Comparison of ENCODE assay signal across 8 mouse cellular contexts in genomic region chr13:37779251-37779667, GRCm38 (mm10). TPM values are rescaled to one million over a fixed set of nuclear protein-coding genes. Genes with fewer than 3 reads are reported as not detected.
DNase-seq lines count a peak whose midpoint lies in the region; ATAC-seq and TF ChIP-seq lines count a peak whose summit lies in the region.

No protein-coding gene starts in this region.

- H3K4me2 ChIP-seq in intestine, embryonic 16.5 days (ENCODE audit: low read depth, low read length), result peak overlapping the region; percentile 100
- H3K4me2 ChIP-seq in stomach, embryonic 14.5 days (replicated peaks; ENCODE audit: low read depth, low read length), result peak overlapping the region; percentile 100

- H3K27me3 ChIP-seq in liver, adult 2 months (ENCODE audit: control insufficient read depth, insufficient read depth, low read length), result no peaks in the 10 kb centered on the region
- peaks cover 69% of the 10 kb centered on the region for H3K27me3 ChIP-seq in forebrain, embryonic 10.5 days (ENCODE audit: poor library complexity, severe bottlenecking)
- no peaks in the 10 kb centered on the region for H3K27me3 ChIP-seq in intestine, embryonic 16.5 days (replicated peaks; ENCODE audit: control insufficient read depth, insufficient read depth, low read length)
- H3K27me3 ChIP-seq in stomach, embryonic 14.5 days (ENCODE audit: control insufficient read depth, insufficient read depth, low read length), result 0 out of 2 replicates have a peak, but pooled peaks cover 4% of the 10 kb centered on the region

- H3K4me1 ChIP-seq in liver, adult 2 months (ENCODE audit: control insufficient read depth, insufficient read depth, low read length), result peaks cover 7% of the 10 kb centered on the region
- H3K4me1 ChIP-seq in forebrain, embryonic 10.5 days, result peaks cover 23% of the 10 kb centered on the region
- peaks cover 21% of the 10 kb centered on the region for H3K4me1 ChIP-seq in intestine, embryonic 16.5 days (ENCODE audit: control insufficient read depth, insufficient read depth, low read length)
- H3K4me1 ChIP-seq in stomach, embryonic 14.5 days (ENCODE audit: control insufficient read depth, insufficient read depth, low read length), result peaks cover 12% of the 10 kb centered on the region

- no peak overlapping the region for H3K4me3 ChIP-seq in liver, adult 2 months (ENCODE audit: insufficient read depth, low read depth, low read length)
- H3K4me3 ChIP-seq in forebrain, embryonic 10.5 days, result peak overlapping the region; percentile 76
- H3K4me3 ChIP-seq in intestine, embryonic 16.5 days (ENCODE audit: low read length), result peak overlapping the region; percentile 64
- H3K4me3 ChIP-seq in stomach, embryonic 14.5 days (ENCODE audit: low read depth, low read length), result peak overlapping the region; percentile 60

- no peaks in the 10 kb centered on the region for H3K36me3 ChIP-seq in liver, adult 2 months (ENCODE audit: control insufficient read depth, insufficient read depth, low read length)
- no peaks in the 10 kb centered on the region for H3K36me3 ChIP-seq in forebrain, embryonic 10.5 days (replicated peaks)
- no peaks in the 10 kb centered on the region for H3K36me3 ChIP-seq in intestine, embryonic 16.5 days (ENCODE audit: control insufficient read depth, insufficient read depth, low read length)
- no peaks in the 10 kb centered on the region for H3K36me3 ChIP-seq in stomach, embryonic 14.5 days (ENCODE audit: control insufficient read depth, insufficient read depth, low read length)

- no peak for TF ChIP-seq POLR2A in liver, adult 2 months (IDR thresholded peaks at IDR 0.05; ENCODE audit: extremely low read depth, insufficient read depth, low read length)

- peak; percentile 17 for DNase-seq in liver, adult 2 months (ENCODE audit: extremely low read depth, low read depth, low spot score)
- DNase-seq in liver, result no peak
- no peak for DNase-seq in forebrain, embryonic 10.5 days (ENCODE audit: extremely low spot score, low spot score)
- peak; percentile 32 to 61 for DNase-seq in lung, postnatal 4 days
- DNase-seq in urinary bladder, adult 18-20 months (ENCODE audit: low spot score in 2 of 2), result no peak
- DNase-seq in c-Kit-positive CD71-positive TER-119-positive erythroid progenitor cells, embryonic 14.5 days (ENCODE audit: low spot score), result no peak

- no peaks in the 10 kb centered on the region for H3K9me3 ChIP-seq in forebrain, embryonic 10.5 days
- H3K9me3 ChIP-seq in intestine, embryonic 16.5 days (ENCODE audit: control insufficient read depth, low read length), result no peaks in the 10 kb centered on the region
- H3K9me3 ChIP-seq in stomach, embryonic 14.5 days (ENCODE audit: control insufficient read depth, low read depth, low read length), result no peaks in the 10 kb centered on the region

- no peak overlapping the region; the same call in 1 of the 2 replicates for H3K9ac ChIP-seq in liver, adult 2 months (ENCODE audit: low read depth, low read length)
- H3K9ac ChIP-seq in intestine, embryonic 16.5 days (ENCODE audit: low read depth, low read length), result peak overlapping the region; percentile 80; the same call in 1 of the 2 replicates
- H3K9ac ChIP-seq in stomach, embryonic 14.5 days (replicated peaks; ENCODE audit: low read depth, low read length), result no peak overlapping the region

- H3K79me2 ChIP-seq in liver, adult 2 months (ENCODE audit: control insufficient read depth, insufficient read depth, low read length), result no peaks in the 10 kb centered on the region

- H3K27ac ChIP-seq in liver, adult 2 months (replicated peaks; ENCODE audit: insufficient read depth, low read depth, low read length), result peak overlapping the region; percentile 10; the same call in 1 of the 2 replicates
- no peak overlapping the region for H3K27ac ChIP-seq in forebrain, embryonic 10.5 days
- no peak overlapping the region for H3K27ac ChIP-seq in intestine, embryonic 16.5 days (ENCODE audit: low read length)
- H3K27ac ChIP-seq in stomach, embryonic 14.5 days (ENCODE audit: low read length), result no peak overlapping the region

- ATAC-seq in intestine, embryonic 16.5 days, result peak; percentile 30
- ATAC-seq in stomach, embryonic 14.5 days (ENCODE audit: insufficient number of reproducible peaks, insufficient read depth, low FRiP score, low read depth), result 0 out of 2 replicates have a peak, but pooled peaks have one; percentile 38

- WGBS in liver, adult 2 months, result 38% methylated on average over 9 of the region's 9 CpGs
- WGBS in forebrain, embryonic 10.5 days, result under 1% methylated on average over 9 of the region's 9 CpGs
- WGBS in intestine, embryonic 16.5 days, result 12% methylated on average over 9 of the region's 9 CpGs
- 6% methylated on average over 9 of the region's 9 CpGs for WGBS in stomach, embryonic 14.5 days

- no peak for TF ChIP-seq CTCF in liver, adult 2 months (IDR thresholded peaks at IDR 0.05; ENCODE audit: low read depth, low read length)

RNA-seq across cellular contexts. Expression of gene Rreb1, which starts 1.1 kb away (rescaled TPM):
- total RNA-seq in liver, adult 2 months (2014; rRNA removed), result 9.0 and 11.7 TPM in 2 replicates
- 12.4 and 13.6 TPM in 2 replicates for polyA plus RNA-seq in liver, adult 2 months (2012; rRNA removed)
- polyA plus RNA-seq in forebrain, embryonic 10.5 days (2016; fragmentation: Nextera tagmentation; extraction: Ambion mirVana), result 5.5 and 6.6 TPM in 2 replicates
- polyA plus RNA-seq in intestine, embryonic 16.5 days (2015; fragmentation: Nextera tagmentation; extraction: Ambion mirVana), result 13.7 and 14.8 TPM in 2 replicates
- polyA plus RNA-seq in stomach, embryonic 14.5 days (2014; fragmentation: Nextera tagmentation; extraction: Ambion mirVana), result 21.2 and 22.4 TPM in 2 replicates

Comparison
In these comparisons a context has a peak if more than half of its experiments do, and no peak if none do; other contexts are left out.
1. DNase-seq: peak in liver, adult 2 months (single experiment) and lung, postnatal 4 days (2 of 2); none in liver (single experiment), forebrain, embryonic 10.5 days (single experiment), urinary bladder, adult 18-20 months (0 of 2) and c-Kit-positive CD71-positive TER-119-positive erythroid progenitor cells, embryonic 14.5 days (single experiment).